Mouse (Mus musculus) midbrain, embryonic 16.5 days (tissue): ENCODE data around the gene Ranbp1. TPM values are rescaled to one million over a fixed set of nuclear protein-coding genes. Genes with fewer than 3 reads are reported as not detected.

Experiments
- ATAC-seq: fragments of 200-750 bp; cut with Nextera tagmentation; 2 replicates; pipeline ENCODE4 v1.8.0; 2017; ENCODE audit warnings: moderate TSS enrichment
- H3K27ac ChIP-seq: fragments of 300-500 bp; sonication (generic); 2 replicates; pipeline ENCODE4 v1.5.1; 2014; ENCODE audit warnings: mild to moderate bottlenecking, low read length, mixed read lengths
- H3K27me3 ChIP-seq: fragments of 300-500 bp; sonication (generic); 2 replicates; pipeline ENCODE4 v1.6.1; 2014; ENCODE audit warnings: low read depth, low read length, mixed read lengths; ENCODE audit not compliant: control insufficient read depth, insufficient read depth
- H3K36me3 ChIP-seq: fragments of 300-500 bp; sonication (generic); 2 replicates; pipeline ENCODE4 v1.6.1; 2014; ENCODE audit warnings: mild to moderate bottlenecking, low read length, moderate library complexity, mixed read lengths; ENCODE audit not compliant: control insufficient read depth, insufficient read depth
- H3K4me1 ChIP-seq: fragments of 300-500 bp; sonication (generic); 2 replicates; pipeline ENCODE4 v1.6.1; 2014; ENCODE audit warnings: mild to moderate bottlenecking, low read length, mixed read lengths; ENCODE audit not compliant: control insufficient read depth, insufficient read depth
- H3K4me2 ChIP-seq: fragments of 300-500 bp; sonication (generic); 2 replicates; pipeline ENCODE4 v1.6.1; 2014; ENCODE audit warnings: mild to moderate bottlenecking, low read length, mixed read lengths
- H3K4me3 ChIP-seq: fragments of 300-500 bp; sonication (generic); 2 replicates; pipeline ENCODE4 v1.5.1; 2014; ENCODE audit warnings: low read depth, mild to moderate bottlenecking, low read length, moderate library complexity, mixed read lengths
- H3K9ac ChIP-seq: fragments of 300-500 bp; sonication (generic); 2 replicates; pipeline ENCODE4 v1.6.1; 2014; ENCODE audit warnings: low read depth, low read length, mixed read lengths
- H3K9me3 ChIP-seq: fragments of 300-500 bp; sonication (generic); replicated peaks from 2 replicates; pipeline ENCODE4 v1.6.1; 2014; ENCODE audit warnings: mild to moderate bottlenecking, low read length, mixed read lengths; ENCODE audit not compliant: control insufficient read depth, poor library complexity, severe bottlenecking
- WGBS: fragments of 180-500 bp; shearing (Covaris S2); extraction: QIAGEN DNeasy Blood & Tissue Kit; methylation state at CpG from one replicate; pipeline ENCODE4 v1.1.7; 2014; 5-methylcytosine and 5-hydroxymethylcytosine counted together
- polyA plus RNA-seq: library from polyadenylated mRNA; unstranded; fragments of >200 nt; fragmentation: Nextera tagmentation; extraction: Ambion mirVana; gene quantifications from 2 replicates; pipeline ENCODE4 v1.2.1, GENCODE M21; 2015

Gene Ranbp1
- polyA plus RNA-seq, 1 experiment from 2014 or later, result 359 TPM

GRCm38 (mm10) chr16:18258221-18258620 is 9.7 kb upstream of the Ranbp1 start, which contains the start of gene Gm49776:
Gene Gm49776 (minus strand): TSS chr16:18258321.
- no peak within 1 kb of the TSS for H3K27ac ChIP-seq
- H3K4me2 ChIP-seq, result no peak within 1 kb of the TSS
- no peak for ATAC-seq
- WGBS, result 96% methylated on average over 2 of the region's 2 CpGs
- no peak within 1 kb of the TSS for H3K4me3 ChIP-seq
- H3K27me3 ChIP-seq, result no peaks in the 10 kb centered on the region
- no peak within 1 kb of the TSS for H3K9ac ChIP-seq
- peaks cover 54% of the 10 kb centered on the region for H3K36me3 ChIP-seq
- no peaks in the 10 kb centered on the region for H3K9me3 ChIP-seq
- H3K4me1 ChIP-seq, result no peaks in the 10 kb centered on the region

- WGBS, result 81% methylated on average over 1 of the region's 1 CpGs
- no peak for ATAC-seq
- peaks cover 46% of the 10 kb centered on the region for H3K36me3 ChIP-seq
- no peak overlapping the region for H3K27ac ChIP-seq
- H3K9me3 ChIP-seq, result no peaks in the 10 kb centered on the region
- H3K27me3 ChIP-seq, result no peaks in the 10 kb centered on the region
- no peak overlapping the region for H3K4me3 ChIP-seq
- H3K4me2 ChIP-seq, result no peak overlapping the region
- H3K9ac ChIP-seq, result no peak overlapping the region
- peaks cover 19% of the 10 kb centered on the region for H3K4me1 ChIP-seq
Observed at GRCm38 (mm10) chr16:18253866-18254265, 5.3 kb upstream of the Ranbp1 start.

DNA sequence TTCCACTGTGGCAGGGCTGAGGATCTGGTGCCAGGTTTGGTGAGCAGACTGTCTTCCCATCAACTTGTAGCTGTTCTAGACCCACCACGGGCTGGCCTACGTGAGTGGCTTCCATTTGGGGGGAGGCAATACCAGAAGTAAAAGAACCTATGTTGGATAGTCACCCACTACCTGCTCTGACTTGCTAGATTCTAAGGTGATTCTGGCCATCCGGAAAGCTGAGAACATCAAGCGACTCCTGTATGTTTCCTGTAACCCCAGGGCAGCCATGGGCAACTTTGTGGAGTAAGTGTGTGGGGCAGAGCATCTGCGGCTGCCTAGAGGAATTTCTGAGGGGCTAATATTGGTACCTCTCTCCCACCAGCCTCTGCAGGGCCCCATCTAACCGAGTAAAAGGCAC is 4.2 kb upstream of the Ranbp1 start:
- H3K36me3 ChIP-seq, result peaks cover 38% of the 10 kb centered on the region
- H3K4me1 ChIP-seq, result peaks cover 19% of the 10 kb centered on the region
- H3K4me2 ChIP-seq, result no peak overlapping the region
- H3K9ac ChIP-seq, result no peak overlapping the region
- WGBS, result 81% methylated on average over 6 of the region's 6 CpGs
- H3K9me3 ChIP-seq, result no peaks in the 10 kb centered on the region
- H3K4me3 ChIP-seq, result no peak overlapping the region
- no peak overlapping the region for H3K27ac ChIP-seq
- H3K27me3 ChIP-seq, result no peaks in the 10 kb centered on the region
- ATAC-seq, result no peak

- Histone ChIP-seq H3K4me3 (no peak overlapping the region), H3K9ac (peak overlapping the region; percentile 7), H3K36me3 (peaks cover 27% of the 10 kb centered on the region), H3K27me3 (no peaks in the 10 kb centered on the region), H3K4me1 (peaks cover 35% of the 10 kb centered on the region), H3K9me3 (no peaks in the 10 kb centered on the region), H3K4me2 (peak overlapping the region; percentile 93; the same call in 1 of the 2 replicates), H3K27ac (no peak overlapping the region)
- WGBS, result 62% methylated on average over 10 of the region's 10 CpGs
- no peak for ATAC-seq
Observed at GRCm38 (mm10) chr16:18250828-18251790, 2.6 kb upstream of the Ranbp1 start.

DNA sequence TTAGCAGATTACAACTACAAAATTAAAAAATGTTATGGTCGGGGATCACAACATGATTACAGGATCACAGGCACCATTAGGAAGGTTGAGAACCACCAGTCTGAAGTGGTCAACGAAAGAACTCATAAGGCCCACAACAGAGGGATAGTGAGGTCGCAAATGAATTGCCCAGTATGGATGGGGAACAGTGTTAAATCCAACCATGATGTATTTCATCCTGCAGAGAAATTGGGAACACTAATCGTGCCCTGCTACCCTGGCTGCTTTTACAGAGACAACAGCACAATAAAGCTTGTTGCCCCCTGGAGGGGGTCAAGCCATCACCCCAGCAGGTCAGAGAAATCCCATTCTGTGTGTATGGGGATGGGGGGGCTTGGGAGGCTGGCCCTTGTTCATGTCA is 1.7 kb upstream of the Ranbp1 start:
- WGBS, result 49% methylated on average over 4 of the region's 4 CpGs
- no peaks in the 10 kb centered on the region for H3K9me3 ChIP-seq
- peaks cover 35% of the 10 kb centered on the region for H3K4me1 ChIP-seq
- peaks cover 28% of the 10 kb centered on the region for H3K36me3 ChIP-seq
- 0 out of 2 replicates have a peak overlapping the region, but pooled peaks have one; percentile 4 for H3K9ac ChIP-seq
- H3K27ac ChIP-seq, result no peak overlapping the region
- H3K4me3 ChIP-seq, result peak overlapping the region; percentile 69; the same call in 1 of the 2 replicates
- peak overlapping the region; percentile 93 for H3K4me2 ChIP-seq
- no peak for ATAC-seq
- no peaks in the 10 kb centered on the region for H3K27me3 ChIP-seq

DNA sequence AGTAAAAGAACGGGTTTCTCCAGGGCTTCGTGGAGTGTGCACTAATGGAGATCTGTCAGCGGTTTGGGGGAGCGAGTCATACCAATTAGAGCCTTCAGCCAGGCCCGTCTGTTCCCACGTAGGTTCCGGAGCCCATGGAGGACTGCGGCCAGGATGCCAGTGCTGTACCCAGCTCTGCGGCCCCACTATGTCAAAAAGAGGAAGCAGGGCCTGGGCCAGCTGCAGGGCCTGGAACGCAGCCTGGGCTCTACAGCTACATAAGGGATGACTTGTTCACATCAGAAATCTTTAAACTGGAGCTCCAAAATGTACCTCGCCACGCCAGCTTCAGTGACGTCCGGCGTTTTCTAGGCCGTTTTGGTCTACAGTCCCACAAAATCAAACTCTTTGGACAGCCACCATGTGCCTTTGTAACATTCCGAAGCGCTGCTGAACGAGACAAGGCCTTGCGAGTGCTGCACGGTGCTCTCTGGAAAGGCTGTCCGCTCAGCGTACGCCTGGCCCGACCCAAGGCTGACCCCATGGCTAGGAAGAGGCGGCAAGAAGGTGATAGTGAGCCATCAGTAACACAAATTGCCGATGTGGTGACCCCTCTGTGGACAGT is 934 bp upstream of the Ranbp1 start:
- 7% methylated on average over 27 of the region's 27 CpGs for WGBS
- Histone ChIP-seq H3K4me2 (peak overlapping the region; percentile 93), H3K9me3 (no peaks in the 10 kb centered on the region), H3K4me3 (peak overlapping the region; percentile 69), H3K27me3 (no peaks in the 10 kb centered on the region), H3K36me3 (peaks cover 34% of the 10 kb centered on the region), H3K27ac (peak overlapping the region; percentile 93), H3K9ac (peak overlapping the region; percentile 84), H3K4me1 (peaks cover 35% of the 10 kb centered on the region)
- ATAC-seq, result peak; percentile 18; the same call in 1 of the 2 replicates

DNA sequence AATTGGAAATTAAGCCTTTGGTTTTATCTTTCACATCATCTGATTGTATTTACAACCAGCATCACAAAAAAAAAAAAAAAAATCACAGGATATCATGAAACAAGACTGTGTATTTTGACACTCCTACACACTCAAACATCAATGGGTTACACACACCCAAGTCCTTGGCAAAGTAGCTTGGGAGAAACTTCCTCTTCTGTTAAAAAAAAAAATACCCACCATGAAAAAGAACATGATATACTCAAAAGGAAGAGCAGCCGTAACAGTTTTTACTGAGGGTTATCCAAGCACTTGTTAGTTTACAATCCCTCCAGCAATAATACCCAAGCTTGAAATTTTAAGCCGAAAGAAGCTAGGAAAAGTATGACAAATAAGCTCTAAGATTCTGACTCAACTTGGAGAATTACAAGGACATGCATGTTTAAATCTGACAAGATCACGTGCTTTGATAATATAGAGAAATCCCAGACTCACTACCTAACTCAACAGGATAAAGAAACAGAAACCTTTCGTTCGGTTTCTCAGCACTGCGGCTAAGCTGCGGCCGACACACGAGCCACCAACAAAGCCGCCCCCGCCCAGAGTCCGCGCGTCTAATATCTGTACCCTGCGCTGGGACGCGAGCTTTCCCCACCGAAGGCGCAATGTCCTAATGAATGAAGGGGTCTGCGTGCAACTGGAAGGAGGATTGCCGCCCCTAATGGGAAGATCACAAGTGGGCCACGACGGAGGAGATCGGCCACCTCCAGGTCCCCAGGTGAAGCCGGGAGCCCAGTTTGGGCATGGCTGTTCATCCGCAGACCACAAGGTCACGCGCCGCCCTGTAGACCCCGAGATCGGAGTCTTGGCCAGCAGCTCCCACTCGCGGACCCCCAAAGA is 772 bp downstream of the Ranbp1 start:
- peak; percentile 2; the same call in 1 of the 2 replicates for ATAC-seq
- WGBS, result under 1% methylated on average over 33 of the region's 33 CpGs

GRCm38 (mm10) chr16:18241581-18241980 is 7.0 kb downstream of the Ranbp1 start:
- H3K4me1 ChIP-seq, result peaks cover 5% of the 10 kb centered on the region
- H3K9ac ChIP-seq, result no peak overlapping the region
- no peaks in the 10 kb centered on the region for H3K9me3 ChIP-seq
- ATAC-seq, result no peak
- WGBS, result 91% methylated on average over 10 of the region's 10 CpGs
- no peak overlapping the region for H3K4me2 ChIP-seq
- peaks cover 51% of the 10 kb centered on the region for H3K36me3 ChIP-seq
- no peaks in the 10 kb centered on the region for H3K27me3 ChIP-seq
- H3K4me3 ChIP-seq, result no peak overlapping the region
- no peak overlapping the region for H3K27ac ChIP-seq

More for the DNA sequence above, 772 bp downstream of the Ranbp1 start:
- H3K4me2 ChIP-seq, result peak overlapping the region; percentile 93
- H3K4me1 ChIP-seq, result peaks cover 35% of the 10 kb centered on the region
- H3K4me3 ChIP-seq, result peak overlapping the region; percentile 69
- H3K9ac ChIP-seq, result peak overlapping the region; percentile 84
- no peaks in the 10 kb centered on the region for H3K27me3 ChIP-seq
- no peaks in the 10 kb centered on the region for H3K9me3 ChIP-seq
- peak overlapping the region; percentile 93 for H3K27ac ChIP-seq
- H3K36me3 ChIP-seq, result peaks cover 29% of the 10 kb centered on the region
